Mouse (Mus musculus) ES-Bruce4 (cell line): ENCODE data around the gene Gfra1. TPM values are rescaled to one million over a fixed set of nuclear protein-coding genes. Genes with fewer than 3 reads are reported as not detected.

ENCODE experiments used
- H3K27ac ChIP-seq: 2 replicates; pipeline ENCODE4 v1.5.1; 2012; ENCODE audit warnings: low read length, inconsistent platforms; ENCODE audit not compliant: insufficient read depth
- H3K27me3 ChIP-seq: 2 replicates; pipeline ENCODE4 v1.6.1; 2012; ENCODE audit warnings: mild to moderate bottlenecking, low read length, inconsistent platforms; ENCODE audit not compliant: control insufficient read depth, poor library complexity, insufficient read depth, severe bottlenecking
- H3K36me3 ChIP-seq: 2 replicates; pipeline ENCODE4 v1.6.1; 2012; ENCODE audit warnings: inconsistent platforms, mild to moderate bottlenecking, low read length, moderate library complexity; ENCODE audit not compliant: control insufficient read depth, poor library complexity, insufficient read depth, severe bottlenecking
- H3K4me1 ChIP-seq: one replicate; pipeline ENCODE4 v1.8.1; 2011; ENCODE audit warnings: low read length; ENCODE audit not compliant: control insufficient read depth, insufficient read depth
- H3K4me3 ChIP-seq: 2 replicates; pipeline ENCODE4 v1.5.1; 2011; ENCODE audit warnings: low read depth, mild to moderate bottlenecking, low read length
- H3K9ac ChIP-seq: 2 replicates; pipeline ENCODE4 v1.6.1; 2012; ENCODE audit warnings: low read depth, mild to moderate bottlenecking, inconsistent platforms; ENCODE audit not compliant: poor library complexity, severe bottlenecking
- H3K9me3 ChIP-seq: replicated peaks from 2 replicates; pipeline ENCODE4 v1.6.1; 2012; ENCODE audit warnings: mild to moderate bottlenecking, low read length, inconsistent platforms; ENCODE audit not compliant: control insufficient read depth, poor library complexity, insufficient read depth, severe bottlenecking
- CTCF ChIP-seq: IDR thresholded peaks from one replicate; pipeline ENCODE4 v1.8.1; 2011; ENCODE audit warnings: low read depth, low read length
- EP300 ChIP-seq: IDR thresholded peaks from 2 replicates; pipeline ENCODE4 v1.6.1; 2011; ENCODE audit warnings: low read depth, low read length; ENCODE audit not compliant: insufficient read depth
- POLR2A ChIP-seq: IDR thresholded peaks from one replicate; pipeline ENCODE4 v1.8.1; 2011; ENCODE audit warnings: low read length; ENCODE audit not compliant: insufficient read depth
- polyA plus RNA-seq: library from polyadenylated mRNA; stranded (reverse); fragments of >200 nt; gene quantifications from 2 replicates; pipeline ENCODE4 v1.2.4, GENCODE M21; 2011; ENCODE audit warnings: low read depth; ENCODE audit not compliant: missing spikeins, insufficient read depth, insufficient read length

Gene Gfra1
- polyA plus RNA-seq, 1 experiment: 0.58 TPM

DNA sequence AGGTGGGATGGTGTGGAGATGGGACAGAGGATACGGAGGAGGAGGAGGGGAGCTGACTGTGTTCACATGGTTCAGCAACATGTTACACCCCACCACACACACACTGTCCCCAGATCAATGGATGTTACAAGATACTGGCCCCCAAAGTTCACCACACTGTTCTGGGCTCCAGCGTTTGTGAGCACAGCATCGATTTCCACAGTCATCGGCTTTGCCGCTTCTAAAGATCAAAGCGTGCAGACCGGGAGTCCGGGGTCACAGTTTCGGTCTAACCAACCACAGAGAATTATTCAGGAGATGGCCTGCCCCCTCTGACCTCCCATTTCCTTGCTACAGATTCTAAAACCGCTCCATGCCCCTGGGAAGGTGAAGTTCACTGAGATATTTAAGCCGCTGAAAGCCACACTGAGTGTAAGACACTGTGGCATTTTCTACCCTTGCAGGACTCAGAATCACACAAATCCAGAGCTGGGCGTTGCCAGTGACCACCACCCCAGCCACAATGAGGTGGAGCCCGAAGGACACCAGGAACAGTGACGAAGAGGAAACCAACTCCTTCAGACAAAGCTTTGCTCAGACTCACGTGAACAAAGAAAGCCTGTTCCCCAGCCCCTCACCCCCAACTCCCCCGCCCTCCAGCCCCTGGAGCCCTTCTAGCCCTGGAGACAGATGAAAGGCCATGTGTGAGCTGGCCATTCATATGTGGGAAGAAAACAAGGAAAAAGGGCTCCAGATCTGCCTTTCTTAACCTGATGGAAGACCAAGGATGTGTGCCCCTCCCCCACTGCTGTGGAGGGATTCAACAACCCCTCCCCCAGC lies 59.7 kb downstream of the Gfra1 start:
- Histone ChIP-seq H3K36me3 (no peaks in the 10 kb centered on the region), H3K27ac (no peak overlapping the region), H3K9ac (no peak overlapping the region), H3K4me1 (no peaks in the 10 kb centered on the region), H3K4me3 (no peak overlapping the region), H3K9me3 (0 out of 2 replicates have a peak, but pooled peaks cover 2% of the 10 kb centered on the region), H3K27me3 (no peaks in the 10 kb centered on the region)
- TF ChIP-seq POLR2A (no peak), EP300 (no peak), CTCF (no peak)

DNA sequence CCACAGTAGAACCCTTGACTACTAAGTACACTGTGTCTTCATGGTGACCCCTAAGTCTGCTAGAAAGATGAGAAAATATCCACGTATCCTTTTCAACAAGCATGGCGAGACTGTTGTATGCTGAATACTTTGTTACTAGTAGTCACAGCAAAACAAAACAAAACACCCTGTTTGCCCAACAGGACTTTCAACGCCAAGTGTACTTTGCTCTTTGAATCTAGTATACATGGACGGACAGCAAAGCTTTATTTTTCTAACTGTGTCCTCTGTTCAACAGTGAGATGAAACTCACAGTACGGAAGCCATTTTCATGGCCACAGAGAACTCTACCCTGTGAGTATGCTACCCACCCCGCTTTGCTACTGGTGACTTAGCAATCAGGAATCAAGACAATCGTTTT lies 62.6 kb downstream of the Gfra1 start:
- Histone ChIP-seq H3K4me3 (no peak overlapping the region), H3K27me3 (no peaks in the 10 kb centered on the region)

DNA sequence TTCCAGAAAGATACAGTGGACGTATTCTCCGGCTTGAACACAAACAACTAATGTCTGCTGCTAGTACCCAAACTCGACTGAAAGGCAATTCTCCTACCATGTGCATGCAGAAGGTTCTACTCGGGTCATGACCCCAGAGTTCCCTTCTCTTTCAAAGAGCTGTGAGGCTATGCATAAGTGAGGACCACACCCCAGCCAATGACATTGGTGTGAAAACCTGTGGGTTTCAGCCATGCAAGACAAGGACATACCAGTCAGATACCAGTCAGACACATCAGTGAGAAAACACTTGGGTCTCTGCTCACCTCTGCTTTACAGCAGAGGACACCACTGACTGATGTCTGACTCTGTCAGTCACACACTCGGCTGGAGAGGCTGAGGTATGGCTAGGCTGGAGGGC lies 63.9 kb downstream of the Gfra1 start:
- no peak overlapping the region for H3K27ac ChIP-seq
- 0 out of 2 replicates have a peak, but pooled peaks cover 2% of the 10 kb centered on the region for H3K9me3 ChIP-seq
- no peak overlapping the region for H3K4me3 ChIP-seq
- TF ChIP-seq POLR2A: no peak
- no peak for TF ChIP-seq CTCF
- no peak for TF ChIP-seq EP300
- H3K4me1 ChIP-seq: no peaks in the 10 kb centered on the region
- H3K36me3 ChIP-seq: no peaks in the 10 kb centered on the region
- H3K27me3 ChIP-seq: no peaks in the 10 kb centered on the region
- H3K9ac ChIP-seq: no peak overlapping the region

More for the DNA sequence above, 62.6 kb downstream of the Gfra1 start:
- H3K36me3 ChIP-seq: no peaks in the 10 kb centered on the region
- TF ChIP-seq POLR2A (no peak), EP300 (no peak), CTCF (no peak)
- no peaks in the 10 kb centered on the region for H3K4me1 ChIP-seq
- no peak overlapping the region for H3K9ac ChIP-seq
- H3K27ac ChIP-seq: no peak overlapping the region
- 0 out of 2 replicates have a peak, but pooled peaks cover 2% of the 10 kb centered on the region for H3K9me3 ChIP-seq

DNA sequence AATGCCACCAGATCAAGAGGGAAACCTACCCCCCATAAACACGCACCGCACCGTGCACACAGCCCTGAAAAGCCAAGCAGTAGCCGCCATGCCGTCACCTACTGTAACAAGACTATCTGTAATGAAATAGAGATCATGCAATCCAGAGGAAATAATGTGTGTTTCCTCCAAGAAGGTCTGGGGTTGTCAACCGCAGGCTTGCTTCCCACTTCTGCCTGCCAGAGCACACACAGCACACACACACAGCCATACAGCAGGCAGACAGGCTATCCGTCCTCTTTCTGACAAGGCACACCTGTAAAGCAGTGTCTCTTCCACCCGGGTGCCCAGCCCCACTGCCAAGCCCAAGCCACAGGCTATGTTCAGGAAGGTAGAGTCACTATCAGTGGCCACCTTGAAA lies 66.2 kb downstream of the Gfra1 start:
- H3K9ac ChIP-seq: no peak overlapping the region
- H3K27me3 ChIP-seq: no peaks in the 10 kb centered on the region
- no peak overlapping the region for H3K27ac ChIP-seq
- TF ChIP-seq EP300 (no peak), POLR2A (no peak), CTCF (no peak)
- H3K4me3 ChIP-seq: no peak overlapping the region
- no peaks in the 10 kb centered on the region for H3K36me3 ChIP-seq
- 0 out of 2 replicates have a peak, but pooled peaks cover 2% of the 10 kb centered on the region for H3K9me3 ChIP-seq
- H3K4me1 ChIP-seq: no peaks in the 10 kb centered on the region

DNA sequence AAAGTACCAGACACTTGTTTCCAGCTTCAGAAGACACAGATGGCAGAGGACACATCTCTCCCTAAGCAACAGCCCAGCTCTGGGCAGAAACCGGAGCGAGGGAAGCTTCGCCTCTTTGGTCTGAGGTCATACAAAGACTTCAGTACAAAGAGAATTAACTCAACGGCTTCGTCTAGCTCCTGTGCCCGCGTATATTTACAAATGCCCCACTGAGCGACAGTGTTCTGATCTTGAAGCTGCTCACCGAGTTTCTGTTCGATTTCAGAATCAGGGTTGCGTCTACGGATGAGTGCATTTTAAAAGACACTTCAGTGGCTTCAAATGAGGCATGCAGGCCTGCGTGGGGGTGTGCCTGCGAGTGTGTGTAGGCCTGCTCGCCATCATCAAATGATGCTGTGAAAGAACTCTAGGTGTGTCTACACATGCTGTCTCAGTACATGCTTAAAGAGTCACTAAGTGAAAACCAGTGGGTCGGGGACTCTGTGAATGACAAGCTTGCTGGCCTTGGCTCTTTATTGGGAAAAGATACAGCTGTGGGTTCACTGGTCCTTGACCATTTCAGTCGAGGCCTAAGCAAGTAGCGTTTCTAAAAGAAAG lies 66.8 kb downstream of the Gfra1 start:
- no peak overlapping the region for H3K4me3 ChIP-seq
- no peak overlapping the region for H3K27ac ChIP-seq
- TF ChIP-seq POLR2A (no peak), EP300 (no peak), CTCF (no peak)
- H3K27me3 ChIP-seq: no peaks in the 10 kb centered on the region
- H3K36me3 ChIP-seq: no peaks in the 10 kb centered on the region
- 0 out of 2 replicates have a peak, but pooled peaks cover 2% of the 10 kb centered on the region for H3K9me3 ChIP-seq
- no peak overlapping the region for H3K9ac ChIP-seq
- no peaks in the 10 kb centered on the region for H3K4me1 ChIP-seq

DNA sequence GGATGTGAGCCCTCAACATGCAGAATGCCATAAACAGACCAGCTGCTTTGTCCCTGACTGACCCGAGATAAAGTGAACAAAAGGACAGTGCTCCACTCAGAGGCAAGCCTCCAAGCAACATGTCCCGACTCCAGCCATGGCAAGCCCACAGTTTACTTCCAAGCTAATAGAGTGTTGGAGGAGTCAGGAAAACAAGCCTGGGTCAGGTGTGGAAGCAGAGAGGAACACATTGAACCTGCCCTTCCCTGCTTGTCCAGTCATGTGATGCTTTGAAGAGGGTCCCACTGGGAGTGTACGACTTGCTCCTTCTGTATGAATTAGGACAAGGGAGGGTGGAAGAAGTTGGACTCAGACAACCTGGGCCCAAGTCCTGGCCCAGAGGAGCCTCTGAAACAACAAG lies 72.4 kb downstream of the Gfra1 start:
- TF ChIP-seq POLR2A (no peak), EP300 (no peak), CTCF (no peak)
- no peak overlapping the region for H3K27ac ChIP-seq
- no peak overlapping the region for H3K9ac ChIP-seq
- no peaks in the 10 kb centered on the region for H3K9me3 ChIP-seq
- no peaks in the 10 kb centered on the region for H3K27me3 ChIP-seq
- no peaks in the 10 kb centered on the region for H3K36me3 ChIP-seq
- H3K4me1 ChIP-seq: no peaks in the 10 kb centered on the region
- H3K4me3 ChIP-seq: no peak overlapping the region
